Mouse (Mus musculus) thymus, postnatal 0 days (tissue): ENCODE results near the gene Smim14. TPM values are rescaled to one million over a fixed set of nuclear protein-coding genes. Genes with fewer than 3 reads are reported as not detected.
"Not testable (repeated sequence)": the region's sequence is repeated elsewhere in the genome, so short reads cannot be mapped to it uniquely, and the experiment has no call there.

Source experiments
- DNase-seq: peaks from one replicate; pipeline ENCODE4 v3.0.0-alpha.2; 2015; ENCODE audit warnings: low spot score
- polyA plus RNA-seq: library from polyadenylated mRNA; unstranded; fragments of >200 nt; fragmentation: Nextera tagmentation; extraction: Ambion mirVana; gene quantifications from 2 replicates; pipeline ENCODE4 v1.2.1, GENCODE M21; 2015

The Smim14 gene
- polyA plus RNA-seq: 218 and 226 TPM in 2 replicates

GRCm38 (mm10) chr5:65536751-65537419 lies at the start of gene Smim14, which contains the start of gene Ube2k:
TSS of gene Smim14 (minus strand) at chr5:65537184.
TSS of gene Ube2k (plus strand) at chr5:65537233.
- DNase-seq: peak; percentile 96

GRCm38 (mm10) chr5:65586291-65586690 lies 49.3 kb upstream of the Smim14 start:
- no peak for DNase-seq

DNA sequence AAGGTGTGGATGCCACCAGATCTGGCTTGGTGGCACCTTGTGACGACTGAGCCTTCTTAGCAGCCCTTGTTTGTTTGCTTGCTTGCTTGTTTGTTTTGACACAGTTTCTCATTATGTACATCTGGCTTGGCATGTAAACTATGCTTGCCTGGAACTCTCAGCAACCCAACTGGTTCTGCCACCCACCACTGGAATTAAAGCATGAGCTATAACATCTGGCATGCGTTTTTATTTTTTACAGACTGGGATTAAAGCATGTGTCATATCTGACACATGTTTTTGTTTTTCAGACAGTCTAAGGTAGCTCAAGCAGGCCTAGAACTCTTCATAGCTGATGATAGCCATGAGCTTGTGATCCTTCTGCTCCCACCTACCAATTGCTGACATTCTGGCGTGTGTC lies 41.6 kb upstream of the Smim14 start:
- no peak for DNase-seq

DNA sequence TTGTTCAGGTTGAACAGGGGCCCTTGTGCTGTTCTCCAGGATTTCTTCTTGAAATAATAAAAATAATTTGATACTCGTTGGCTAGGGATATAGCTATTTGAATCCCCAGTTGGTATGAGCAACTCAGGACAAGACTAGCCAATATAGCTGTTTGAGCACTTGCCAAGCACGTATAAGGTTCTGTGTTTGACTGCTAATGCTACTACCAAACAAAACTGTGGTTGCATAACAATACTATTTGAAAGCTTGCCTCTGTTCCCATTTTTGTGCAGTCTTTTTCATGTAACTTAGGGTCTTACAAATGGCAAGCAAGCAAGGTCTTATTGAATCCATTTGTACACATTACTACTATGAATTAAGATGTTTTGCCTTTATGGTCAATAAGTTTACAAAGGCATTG lies 38.9 kb upstream of the Smim14 start:
- no peak for DNase-seq

- DNase-seq: no peak
These were observed 37.9 kb upstream of the Smim14 start for GRCm38 (mm10) chr5:65574876-65575275.

DNA sequence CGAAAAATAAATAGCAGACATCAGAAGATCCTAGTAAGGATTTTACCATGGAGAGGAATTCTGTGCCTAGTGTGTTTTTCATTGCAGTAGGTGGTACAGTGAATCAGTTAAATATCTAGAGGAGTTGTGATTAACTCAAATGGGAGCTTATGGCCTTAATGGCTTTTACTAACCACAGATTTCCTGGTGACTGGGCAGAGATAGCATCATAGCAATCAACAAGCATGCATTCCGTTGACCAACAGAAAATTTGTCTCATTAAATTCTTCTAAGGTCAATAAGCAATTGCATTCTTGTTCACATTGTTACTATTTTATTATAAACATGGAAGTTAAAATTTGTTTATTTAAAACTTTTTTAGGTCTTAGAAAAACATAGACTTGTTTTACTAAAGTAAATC lies 28.5 kb upstream of the Smim14 start:
- DNase-seq: no peak

DNA sequence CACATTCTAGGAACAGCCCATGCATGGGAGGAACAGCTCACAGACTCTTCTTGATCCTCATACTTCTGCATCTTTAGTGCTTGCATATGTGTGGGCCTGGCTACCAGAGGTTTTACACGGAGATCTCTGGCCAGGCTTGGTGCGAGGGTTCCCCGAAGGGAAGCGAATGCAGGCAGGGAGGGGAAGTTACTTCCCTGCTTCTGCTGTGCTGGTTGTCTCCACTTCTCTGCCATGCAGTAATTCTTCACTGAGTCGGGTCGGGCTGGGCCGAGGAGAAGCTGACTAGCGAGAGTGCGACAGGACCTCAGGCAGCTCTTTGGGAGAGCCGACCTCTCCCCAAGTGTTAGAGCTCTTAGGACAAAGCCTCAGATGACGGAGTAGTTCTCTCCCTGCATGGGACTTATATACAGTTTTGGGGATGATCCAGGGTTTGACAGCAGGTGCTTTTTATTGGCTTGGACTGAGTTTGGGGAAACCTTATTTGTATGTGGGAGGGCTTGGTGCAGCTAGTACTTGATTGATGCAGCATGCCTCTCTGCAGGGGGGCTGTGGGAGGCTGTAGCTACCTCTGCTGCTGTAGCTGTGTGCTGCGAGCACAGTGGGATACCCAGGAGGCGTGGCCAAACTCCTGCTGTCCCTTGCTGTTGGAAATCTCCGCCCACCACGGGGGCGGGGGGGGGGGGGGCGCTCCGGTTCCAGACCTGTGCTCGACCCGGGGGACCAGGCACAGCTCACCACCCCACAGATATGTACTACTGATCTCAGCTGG lies 24.3 kb upstream of the Smim14 start:
- no peak for DNase-seq

DNA sequence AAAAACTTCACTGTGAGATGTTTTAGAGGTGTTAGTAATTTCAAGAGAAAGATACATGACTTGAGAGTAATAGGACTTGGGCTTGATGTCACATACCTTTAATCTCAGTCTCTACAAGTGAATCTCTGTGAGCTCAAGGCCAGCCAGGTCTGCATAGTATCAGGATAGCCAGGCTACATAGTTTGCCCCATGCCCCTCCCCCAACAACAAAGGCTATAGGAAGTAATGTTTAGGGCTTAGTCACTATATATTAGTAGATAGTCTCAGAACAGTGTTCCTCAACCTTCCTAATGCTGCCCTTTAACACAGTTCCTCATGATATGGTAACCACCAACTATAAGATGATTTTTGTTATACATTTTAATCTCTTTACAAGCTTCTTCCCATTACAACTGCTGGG lies 20.1 kb upstream of the Smim14 start:
- no peak for DNase-seq

- DNase-seq: no peak
These were observed 12.7 kb upstream of the Smim14 start for GRCm38 (mm10) chr5:65549677-65550076.

DNA sequence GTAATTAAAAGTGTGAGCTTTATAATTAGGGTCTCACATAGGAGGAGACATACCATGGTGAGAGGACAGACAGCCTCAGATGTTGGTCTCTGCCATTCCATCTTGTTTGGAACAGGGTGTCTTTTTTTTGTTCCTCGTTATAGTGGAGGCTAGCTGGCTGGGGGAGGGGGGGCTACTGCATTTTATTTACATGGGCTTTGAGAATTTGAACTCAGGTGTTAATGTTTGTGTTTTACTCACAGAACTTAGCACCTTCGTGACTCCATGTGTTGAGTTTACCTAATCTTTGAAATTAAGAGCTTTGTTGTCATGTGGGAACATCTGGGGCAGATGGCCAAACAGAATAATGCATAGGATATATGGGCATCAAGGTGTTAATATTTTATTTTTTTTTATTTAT lies 7.6 kb upstream of the Smim14 start:
- no peak for DNase-seq

DNA sequence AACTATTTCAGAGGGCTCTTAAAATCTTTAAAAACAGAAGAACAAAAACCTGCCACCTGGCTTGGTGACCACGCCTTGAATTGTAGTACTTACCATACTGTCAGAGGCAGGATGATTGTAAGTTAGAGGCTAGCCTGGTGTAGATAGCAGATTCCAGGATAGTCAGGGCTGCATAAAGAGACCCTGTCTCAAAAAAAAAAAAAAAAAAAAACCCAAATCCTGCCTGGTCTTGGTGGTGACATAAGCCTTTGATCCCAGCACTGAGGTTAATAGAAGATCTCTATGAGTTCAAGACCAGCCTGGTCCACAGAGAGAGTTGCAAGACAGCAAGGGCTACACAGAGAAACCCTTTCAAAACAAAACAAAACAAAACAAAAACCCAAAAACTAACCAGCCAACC lies 6.5 kb upstream of the Smim14 start:
- DNase-seq: no peak

DNA sequence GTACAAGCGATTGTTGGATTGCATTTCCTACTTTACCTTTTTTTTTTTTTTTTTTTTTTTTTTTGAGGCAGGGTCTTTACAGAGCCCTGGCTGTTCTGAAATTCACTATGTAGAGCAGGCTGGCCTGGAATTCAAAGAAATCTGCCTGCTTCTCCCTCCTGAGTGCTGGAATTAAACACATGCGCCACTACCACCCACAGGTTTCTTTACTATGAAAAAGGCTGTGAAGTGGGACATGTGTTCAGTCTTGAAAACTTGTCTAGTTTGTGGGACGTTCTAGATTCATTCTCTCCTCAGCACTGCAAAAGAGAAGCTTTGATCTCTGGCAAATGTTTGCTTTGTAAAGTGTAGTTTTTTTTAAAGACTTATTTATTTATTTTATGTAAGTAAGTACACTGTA lies 4.9 kb upstream of the Smim14 start:
- no peak for DNase-seq

GRCm38 (mm10) chr5:65539786-65540185 lies 2.8 kb upstream of the Smim14 start:
- DNase-seq: no peak

GRCm38 (mm10) chr5:65538829-65539228 lies 1.8 kb upstream of the Smim14 start:
- DNase-seq: no peak

DNA sequence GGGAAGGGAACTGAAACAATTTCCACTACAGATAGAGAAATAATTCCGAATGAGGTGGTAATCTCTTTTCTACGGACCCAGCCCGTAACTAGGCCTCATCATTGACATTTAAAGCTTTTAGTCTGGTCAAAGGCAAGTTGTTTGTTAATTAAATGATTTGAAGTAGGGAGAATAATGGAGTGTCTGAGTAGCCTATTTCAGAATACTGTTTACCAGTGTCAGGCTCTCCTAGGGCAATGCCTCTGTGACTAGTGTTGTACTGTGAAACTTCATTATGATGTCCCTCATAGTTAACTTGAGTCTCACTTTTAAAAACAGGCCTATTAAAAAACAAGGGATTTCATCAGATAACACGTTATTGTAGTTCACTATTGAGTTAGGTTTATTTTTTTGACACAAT lies 1.1 kb upstream of the Smim14 start:
- no peak for DNase-seq

DNA sequence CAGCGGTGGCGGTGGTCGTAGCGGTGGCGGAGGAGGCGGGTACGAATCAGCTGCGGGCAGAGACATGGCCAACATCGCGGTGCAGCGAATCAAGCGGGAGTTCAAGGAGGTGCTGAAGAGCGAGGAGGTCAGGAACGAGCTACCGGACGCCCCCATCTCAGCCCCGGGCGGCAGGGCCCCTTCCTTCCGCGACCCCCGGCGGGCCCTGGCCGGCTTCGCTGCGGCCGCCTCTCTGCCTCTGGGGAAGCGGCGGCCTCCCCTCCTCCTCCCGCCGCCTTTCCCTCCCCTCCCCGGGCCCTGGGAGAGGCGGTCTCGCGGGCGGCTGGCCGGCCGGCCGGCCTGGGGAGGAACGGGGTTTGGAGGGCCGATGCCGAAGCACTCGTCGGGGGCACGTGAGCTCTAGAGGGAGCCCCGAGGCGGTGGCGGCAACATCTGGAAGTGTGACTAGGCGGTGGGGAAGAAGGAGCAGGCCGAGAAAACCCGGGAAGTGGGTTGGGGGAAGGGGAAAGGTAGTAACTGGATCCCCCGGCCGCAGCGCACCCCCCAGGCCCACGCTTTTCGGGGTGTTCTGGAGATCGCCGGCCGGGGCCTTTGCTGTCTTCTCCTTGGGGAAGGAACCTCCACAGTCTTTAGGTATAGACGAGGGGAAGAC lies 562 bp upstream of the Smim14 start:
- DNase-seq: peak; percentile 52

- DNase-seq: not testable (repeated sequence)
These were observed 917 bp downstream of the Smim14 start for GRCm38 (mm10) chr5:65536068-65536465.

DNA sequence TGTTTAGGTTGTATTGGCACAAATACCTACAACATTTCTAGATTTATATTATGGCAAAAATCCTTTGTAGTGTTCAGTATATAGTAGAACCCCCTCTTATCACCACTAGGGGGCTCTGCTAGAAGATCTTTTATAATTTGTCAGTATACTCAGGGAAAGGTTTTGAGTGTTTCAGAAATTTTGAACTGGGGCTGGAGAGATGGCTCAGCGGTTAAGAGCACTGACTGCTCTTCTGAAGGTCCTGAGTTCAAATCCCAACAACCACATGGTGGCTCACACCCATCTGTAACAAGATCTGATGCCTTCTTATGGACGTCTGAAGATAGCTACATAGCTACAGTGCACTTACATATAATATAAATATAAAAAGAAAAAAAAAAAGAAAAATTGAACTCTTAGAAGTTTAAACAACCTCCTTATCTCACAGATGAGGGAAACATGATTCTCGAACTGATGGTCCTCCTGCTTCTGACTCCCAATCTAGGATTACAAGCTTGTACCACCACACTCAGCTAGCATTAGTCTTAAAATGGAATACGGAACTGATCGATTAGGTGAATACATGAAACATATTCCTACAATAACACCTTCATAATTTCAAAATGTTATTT lies 1.4 kb downstream of the Smim14 start:
- peak; percentile 83 for DNase-seq

- DNase-seq: no peak
These were observed 2.5 kb downstream of the Smim14 start for GRCm38 (mm10) chr5:65534496-65534895.

GRCm38 (mm10) chr5:65531283-65531682 lies 5.7 kb downstream of the Smim14 start:
- DNase-seq: no peak

GRCm38 (mm10) chr5:65525674-65526443 lies 11.1 kb downstream of the Smim14 start:
- peak; percentile 20 for DNase-seq
